Mouse (Mus musculus): Measurements from ENCODE around the gene Epop.

DNA sequence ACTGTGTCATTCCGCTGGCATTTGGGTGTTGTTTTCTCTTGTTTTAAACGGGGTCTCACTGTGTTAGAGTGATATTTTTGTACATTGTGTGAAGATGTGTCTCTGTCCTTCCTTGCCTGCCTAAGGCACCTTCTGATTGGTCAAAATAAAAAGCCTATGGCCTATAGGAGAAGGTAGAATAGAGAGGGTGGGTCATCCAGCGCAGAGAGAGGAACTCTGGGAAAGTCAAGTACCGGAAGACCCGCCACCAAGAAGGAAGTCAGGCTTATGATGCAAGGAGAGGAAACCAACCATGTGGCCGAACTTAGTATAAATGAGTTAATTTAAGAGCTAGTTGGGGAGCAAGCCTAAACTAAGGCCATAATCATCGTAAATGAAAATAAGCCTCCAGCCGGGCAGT is 30.4 kb downstream of the Epop start:
- no peak for TF ChIP-seq CTCF (IDR thresholded peaks at IDR 0.05; ENCODE audit: control insufficient read depth, insufficient read depth, low read length)
- no peak for TF ChIP-seq POLR2A (IDR thresholded peaks at IDR 0.05; ENCODE audit: borderline replicate concordance, control insufficient read depth, low read depth, low read length)

Data from bone marrow, adult 2 months (tissue).